ENCODE assay signal across 9 mouse cellular contexts in genomic region chr12:106478381-106478781, GRCm38 (mm10).
DNase-seq lines count a peak whose midpoint lies in the region; ATAC-seq lines count a peak whose summit lies in the region.
"Had no signal": no experiment of that assay in that cellular context is flagged by ENCODE, and none has a peak within 500 bp of the region (broad histone marks: within the 10 kb centered on the region; RNA-seq: fewer than 3 reads in every experiment).

No protein-coding gene starts in this region.

- ATAC-seq in forebrain, embryonic 15.5 days (replicated peaks) = no peak
- no peak for ATAC-seq in midbrain, embryonic 11.5 days (ENCODE audit: low FRiP score)

- peak overlapping the region; percentile 55 for H3K4me2 ChIP-seq in forebrain, embryonic 15.5 days (replicated peaks)
- H3K4me2 ChIP-seq in midbrain, embryonic 11.5 days = peak overlapping the region; percentile 57

- H3K9ac ChIP-seq in forebrain, embryonic 15.5 days (replicated peaks) = peak overlapping the region; percentile 47
- peak overlapping the region; percentile 48; the same call in 1 of the 2 replicates for H3K9ac ChIP-seq in midbrain, embryonic 11.5 days (ENCODE audit: low read length)

- DNase-seq in heart, embryonic 10.5 days (ENCODE audit: low spot score) = no peak
- DNase-seq in heart, postnatal 14 days = no peak
- DNase-seq in R1 (ENCODE audit: low read depth, low spot score) (peak; percentile 64), MN1 (ENCODE audit: low spot score) (no peak)
- DNase-seq in midbrain, embryonic 11.5 days (ENCODE audit: low spot score, missing footprints) = peak; percentile 94
- no peak for DNase-seq in layer of hippocampus, adult 9-11 months
- no peak for DNase-seq in thymus, postnatal 0 days (ENCODE audit: low spot score)

- WGBS in heart, embryonic 10.5 days = under 1% methylated on average over 18 of the region's 18 CpGs
- 2% methylated on average over 18 of the region's 18 CpGs for WGBS in forebrain, embryonic 15.5 days
- WGBS in midbrain, embryonic 11.5 days = under 1% methylated on average over 18 of the region's 18 CpGs

- peaks cover 17% of the 10 kb centered on the region for H3K4me1 ChIP-seq in heart, embryonic 10.5 days
- peaks cover 72% of the 10 kb centered on the region for H3K4me1 ChIP-seq in forebrain, embryonic 15.5 days
- H3K4me1 ChIP-seq in midbrain, embryonic 11.5 days (ENCODE audit: control insufficient read depth, insufficient read depth, low read length) = peaks cover 58% of the 10 kb centered on the region

- peaks cover 70% of the 10 kb centered on the region for H3K27me3 ChIP-seq in heart, embryonic 10.5 days (ENCODE audit: insufficient read depth, poor library complexity, severe bottlenecking)
- H3K27me3 ChIP-seq in forebrain, embryonic 15.5 days = no peaks in the 10 kb centered on the region
- peaks cover 10% of the 10 kb centered on the region for H3K27me3 ChIP-seq in midbrain, embryonic 11.5 days (ENCODE audit: control insufficient read depth, insufficient read depth, low read length)

- no peak overlapping the region for H3K27ac ChIP-seq in heart, embryonic 10.5 days
- peak overlapping the region; percentile 83 for H3K27ac ChIP-seq in forebrain, embryonic 15.5 days (replicated peaks)
- H3K27ac ChIP-seq in midbrain, embryonic 11.5 days (ENCODE audit: low read depth, low read length) = no peak overlapping the region

- no peaks in the 10 kb centered on the region for H3K9me3 ChIP-seq in heart, embryonic 10.5 days
- no peaks in the 10 kb centered on the region for H3K9me3 ChIP-seq in forebrain, embryonic 15.5 days
- H3K9me3 ChIP-seq in midbrain, embryonic 11.5 days (ENCODE audit: control insufficient read depth, low read length) = no peaks in the 10 kb centered on the region

- H3K4me3 ChIP-seq in heart, embryonic 10.5 days = peak overlapping the region; percentile 37; the same call in 1 of the 2 replicates
- peak overlapping the region; percentile 32 for H3K4me3 ChIP-seq in forebrain, embryonic 15.5 days
- peak overlapping the region; percentile 24 for H3K4me3 ChIP-seq in midbrain, embryonic 11.5 days (ENCODE audit: low read depth, low read length)
- H3K4me3 ChIP-seq: megakaryocyte, embryonic 14.5 days had no signal

- intact Hi-C loops in heart, postnatal 14 days (cut with DNase I) = no loop called here

- H3K36me3 ChIP-seq in heart, embryonic 10.5 days = no peaks in the 10 kb centered on the region
- H3K36me3 ChIP-seq in forebrain, embryonic 15.5 days = no peaks in the 10 kb centered on the region
- H3K36me3 ChIP-seq in midbrain, embryonic 11.5 days (ENCODE audit: control insufficient read depth, insufficient read depth, low read length) = no peaks in the 10 kb centered on the region

Comparison
In these comparisons a context has a peak if more than half of its experiments do, and no peak if none do; other contexts are left out.
1. DNase-seq: peak in R1 (single experiment) and midbrain, embryonic 11.5 days (single experiment); none in heart, embryonic 10.5 days (single experiment), heart, postnatal 14 days (0 of 2), MN1 (single experiment), layer of hippocampus, adult 9-11 months (single experiment) and thymus, postnatal 0 days (single experiment).
2. Peak in every context shown above with its lines, with median percentiles within 50 percentile points of each other: H3K4me3 ChIP-seq.